Mouse (Mus musculus) MEL (cell line): ENCODE data around the gene Tcl1b3. TPM values are rescaled to one million over a fixed set of nuclear protein-coding genes. Genes with fewer than 3 reads are reported as not detected.

Source experiments
- DNase-seq: peaks from one replicate; pipeline ENCODE4 v3.0.0; 2011; ENCODE audit warnings: low read depth, low spot score
- H3K27ac ChIP-seq: 2 replicates; pipeline ENCODE4 v1.5.1; 2012; ENCODE audit warnings: low read depth, mild to moderate bottlenecking, control low read depth, low read length, moderate library complexity; ENCODE audit not compliant: control insufficient read depth
- H3K27me3 ChIP-seq, 2 experiments: fragments of 150-350 bp in 1 of 2; sonication (generic) in 1 of 2; 2 replicates each; pipeline ENCODE4 v1.6.1; 2012; ENCODE audit warnings: low read length in 2 of 2, mild to moderate bottlenecking in 2 of 2, improper control_type of control experiment in 1 of 2, moderate library complexity in 1 of 2; ENCODE audit not compliant: insufficient read depth in 2 of 2, control insufficient read depth in 1 of 2
- H3K36me3 ChIP-seq, 2 experiments: 2 replicates each; pipeline ENCODE4 v1.6.1; 2012 to 2014; ENCODE audit warnings: low read length in 2 of 2, improper control_type of control experiment in 1 of 2, inconsistent platforms in 1 of 2, mild to moderate bottlenecking in 1 of 2; ENCODE audit not compliant: insufficient read depth in 2 of 2, control insufficient read depth in 1 of 2
- H3K4me1 ChIP-seq, 2 experiments: fragments of 150-350 bp in 1 of 2; sonication (generic) in 1 of 2; 2 replicates each; pipeline ENCODE4 v1.6.1; 2012; ENCODE audit warnings: low read length in 2 of 2, improper control_type of control experiment in 1 of 2, mild to moderate bottlenecking in 1 of 2; ENCODE audit not compliant: insufficient read depth in 2 of 2, control insufficient read depth in 1 of 2
- H3K4me3 ChIP-seq, 2 experiments: fragments of 150-350 bp in 1 of 2; sonication (generic) in 1 of 2; 2 replicates each; pipeline ENCODE4 v1.5.1; 2012; ENCODE audit warnings: low read depth in 2 of 2, low read length in 2 of 2, mild to moderate bottlenecking in 2 of 2, moderate library complexity in 2 of 2, control low read depth in 1 of 2, improper control_type of control experiment in 1 of 2; ENCODE audit not compliant: control insufficient read depth in 1 of 2, insufficient read depth in 1 of 2
- H3K79me2 ChIP-seq: 2 replicates; pipeline ENCODE4 v1.6.1; 2012; ENCODE audit warnings: mild to moderate bottlenecking, low read length, moderate library complexity; ENCODE audit not compliant: control insufficient read depth, poor library complexity, insufficient read depth
- H3K9ac ChIP-seq: 2 replicates; pipeline ENCODE4 v1.6.1; 2012; ENCODE audit warnings: low read depth, mild to moderate bottlenecking, control low read depth, low read length, moderate library complexity; ENCODE audit not compliant: control insufficient read depth, poor library complexity, severe bottlenecking
- H3K9me3 ChIP-seq: fragments of 150-350 bp; sonication (generic); replicated peaks from 2 replicates; pipeline ENCODE4 v1.6.1; 2012; ENCODE audit warnings: mild to moderate bottlenecking, low read length, improper control_type of control experiment, moderate library complexity; ENCODE audit not compliant: insufficient read depth
- CHD1 ChIP-seq: IDR thresholded peaks from 2 replicates; pipeline ENCODE4 v1.6.1; 2012; ENCODE audit warnings: low read depth, mild to moderate bottlenecking, inconsistent platforms, low read length, improper control_type of control experiment
- CTCF ChIP-seq, 3 experiments: IDR thresholded peaks in 2 of 3; conservative IDR thresholded peaks in 1 of 3; 2 replicates each; pipeline ENCODE4 v1.5.1; 2011 to 2012; ENCODE audit warnings: low read length in 3 of 3, low read depth in 2 of 3, mild to moderate bottlenecking in 2 of 3, improper control_type of control experiment in 1 of 3, inconsistent platforms in 1 of 3, mixed read lengths in 1 of 3, moderate library complexity in 1 of 3; ENCODE audit not compliant: control insufficient read depth in 1 of 3, insufficient read depth in 1 of 3, poor library complexity in 1 of 3, severe bottlenecking in 1 of 3
- E2F4 ChIP-seq: IDR thresholded peaks from 2 replicates; pipeline ENCODE4 v1.6.1; 2011; ENCODE audit warnings: low read depth, low read length, improper control_type of control experiment, borderline replicate concordance
- GATA1 ChIP-seq: IDR thresholded peaks from 2 replicates; pipeline ENCODE4 v1.6.1; 2011; ENCODE audit warnings: low read depth, low read length, improper control_type of control experiment
- JUND ChIP-seq: IDR thresholded peaks from 2 replicates; pipeline ENCODE4 v1.6.1; 2011; ENCODE audit warnings: low read depth, mild to moderate bottlenecking, improper control_type of control experiment, low read length
- MAFK ChIP-seq: IDR thresholded peaks from 2 replicates; pipeline ENCODE4 v1.6.1; 2011; ENCODE audit warnings: low read depth, mild to moderate bottlenecking, low read length, improper control_type of control experiment, borderline replicate concordance
- MAZ ChIP-seq: IDR thresholded peaks from 2 replicates; pipeline ENCODE4 v1.6.1; 2012; ENCODE audit warnings: low read depth, mild to moderate bottlenecking, inconsistent platforms, low read length, improper control_type of control experiment
- MEF2A ChIP-seq: IDR thresholded peaks from 2 replicates; pipeline ENCODE4 v1.6.1; 2014; ENCODE audit warnings: low read depth, mild to moderate bottlenecking, inconsistent platforms, low read length, improper control_type of control experiment; ENCODE audit not compliant: poor library complexity, insufficient replicate concordance, severe bottlenecking; ENCODE audit errors: extremely low read depth
- MXI1 ChIP-seq: IDR thresholded peaks from 2 replicates; pipeline ENCODE4 v1.6.1; 2011; ENCODE audit warnings: mild to moderate bottlenecking, low read depth, low read length, improper control_type of control experiment
- NELFE ChIP-seq: IDR thresholded peaks from 2 replicates; pipeline ENCODE4 v1.6.1; 2011; ENCODE audit warnings: low read depth, low read length, improper control_type of control experiment
- POLR2A ChIP-seq, 2 experiments: IDR thresholded peaks; 2 replicates each; pipeline ENCODE4 v1.6.1; 2011 to 2012; ENCODE audit warnings: low read length in 2 of 2, mild to moderate bottlenecking in 2 of 2, control low read depth in 1 of 2, improper control_type of control experiment in 1 of 2, low read depth in 1 of 2, moderate library complexity in 1 of 2; ENCODE audit not compliant: control insufficient read depth in 1 of 2, insufficient read depth in 1 of 2, poor library complexity in 1 of 2
- POLR2AphosphoS2 ChIP-seq: IDR thresholded peaks from 2 replicates; pipeline ENCODE4 v1.6.1; 2011; ENCODE audit warnings: low read length, improper control_type of control experiment
- RAD21 ChIP-seq: IDR thresholded peaks from 2 replicates; pipeline ENCODE4 v1.6.1; 2011; ENCODE audit warnings: mild to moderate bottlenecking, low read depth, low read length, improper control_type of control experiment
- RCOR1 ChIP-seq: IDR thresholded peaks from 2 replicates; pipeline ENCODE4 v1.6.1; 2012; ENCODE audit warnings: low read depth, mild to moderate bottlenecking, inconsistent platforms, low read length, improper control_type of control experiment
- SIN3A ChIP-seq: IDR thresholded peaks from 2 replicates; pipeline ENCODE4 v1.6.1; 2012; ENCODE audit warnings: low read length, improper control_type of control experiment, inconsistent platforms
- TAL1 ChIP-seq: IDR thresholded peaks from 2 replicates; pipeline ENCODE4 v1.6.1; 2012; ENCODE audit warnings: mild to moderate bottlenecking, inconsistent platforms, low read length, moderate library complexity, mixed read lengths
- TBP ChIP-seq: IDR thresholded peaks from 2 replicates; pipeline ENCODE4 v1.8.0; 2011; ENCODE audit warnings: low read depth, low read length, improper control_type of control experiment
- ZKSCAN1 ChIP-seq: IDR thresholded peaks from 2 replicates; pipeline ENCODE4 v1.6.1; 2012; ENCODE audit warnings: low read depth, mild to moderate bottlenecking, inconsistent platforms, low read length, improper control_type of control experiment, moderate library complexity
- polyA plus RNA-seq, 2 experiments: library from polyadenylated mRNA; stranded (reverse) in 1 of 2; unstranded in 1 of 2; fragments of >175 nt in 1 of 2; fragments of >200 nt in 1 of 2; gene quantifications; 2 replicates each; pipeline versions ENCODE4 v1.2.1 to v1.2.4; 2012; ENCODE audit warnings: low replicate concordance in 2 of 2, low read depth in 1 of 2; ENCODE audit not compliant: insufficient read length in 2 of 2, insufficient read depth in 1 of 2, missing spikeins in 1 of 2
- total RNA-seq: library from RNA; depleted of rRNA; stranded (reverse); fragments of 300-350 nt; gene quantifications from 2 replicates; pipeline ENCODE4 v1.2.3, GENCODE M21; 2012

Tcl1b3 gene
- total and polyA plus RNA-seq, 3 experiments = not detected

DNA sequence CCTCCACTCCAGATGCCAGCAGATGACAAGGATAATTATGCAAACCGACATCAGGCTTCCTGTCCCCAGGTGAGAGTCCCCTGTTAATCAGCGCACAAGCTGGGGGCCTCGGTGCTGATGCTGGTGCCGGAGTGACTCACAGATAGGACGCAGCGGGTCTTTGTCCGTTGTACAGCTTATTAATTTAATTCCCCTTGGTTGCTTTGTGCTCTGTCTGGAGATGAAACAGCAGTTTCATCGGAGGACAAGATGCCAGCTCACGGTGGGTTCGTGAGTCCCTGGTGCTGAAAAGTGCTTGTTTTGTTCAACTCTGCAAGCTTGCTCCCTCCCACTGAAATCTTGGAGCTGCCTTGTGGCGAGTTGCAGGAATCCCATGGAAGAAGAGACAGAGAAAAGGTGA is 43.5 kb downstream of the Tcl1b3 start:
- Histone ChIP-seq H3K27ac (no peak overlapping the region), H3K79me2 (no peaks in the 10 kb centered on the region), H3K27me3 (no peaks in the 10 kb centered on the region), H3K36me3 (no peaks in the 10 kb centered on the region), H3K9ac (no peak overlapping the region), H3K4me1 (no peaks in the 10 kb centered on the region), H3K4me3 (no peak overlapping the region), H3K9me3 (no peaks in the 10 kb centered on the region)
- DNase-seq = no peak
- TF ChIP-seq TAL1 (no peak), MAFK (no peak), RCOR1 (no peak), MAZ (no peak), SIN3A (no peak), NELFE (no peak), GATA1 (no peak), RAD21 (no peak), E2F4 (no peak), MXI1 (no peak), POLR2A (IDR thresholded peaks at IDR 0.05; ENCODE audit: control insufficient read depth in 1 of 2, insufficient read depth in 1 of 2, low read depth in 1 of 2, low read length in 2 of 2, poor library complexity in 1 of 2) (no peak), MEF2A (no peak), ZKSCAN1 (no peak), CHD1 (no peak), TBP (no peak), CTCF (IDR thresholded peaks at IDR 0.05 in 2 of 3, conservative IDR thresholded peaks at IDR 0.05 in 1 of 3; ENCODE audit: control insufficient read depth in 1 of 3, insufficient read depth in 1 of 3, low read depth in 2 of 3, low read length in 3 of 3, poor library complexity in 1 of 3, severe bottlenecking in 1 of 3) (no peak)

DNA sequence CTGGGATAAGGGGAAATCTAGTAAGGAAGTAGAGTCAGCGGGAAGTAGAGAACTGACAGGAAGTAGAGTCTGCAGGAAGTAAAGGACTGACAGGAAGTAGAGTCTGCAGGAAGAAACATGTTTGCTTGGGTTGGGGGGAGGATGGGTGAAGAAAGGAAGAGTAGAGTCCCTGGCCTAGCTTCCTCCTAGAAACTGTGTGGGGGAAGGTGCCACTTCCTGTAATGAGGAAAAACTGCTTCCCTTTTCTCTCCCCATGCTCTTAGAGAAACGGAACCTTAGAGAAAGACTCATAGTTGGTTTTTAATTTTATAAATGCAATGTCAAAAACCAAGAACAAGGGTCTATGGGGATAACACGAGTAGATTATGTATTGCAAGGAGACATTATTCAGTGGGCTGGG is 44.2 kb downstream of the Tcl1b3 start:
- no peaks in the 10 kb centered on the region for H3K36me3 ChIP-seq
- H3K27me3 ChIP-seq = no peaks in the 10 kb centered on the region
- no peak overlapping the region for H3K9ac ChIP-seq
- H3K79me2 ChIP-seq = no peaks in the 10 kb centered on the region
- H3K27ac ChIP-seq = no peak overlapping the region
- TF ChIP-seq NELFE (no peak), SIN3A (no peak), MAFK (no peak), POLR2AphosphoS2 (no peak), CTCF (IDR thresholded peaks at IDR 0.05 in 2 of 3, conservative IDR thresholded peaks at IDR 0.05 in 1 of 3; ENCODE audit: control insufficient read depth in 1 of 3, insufficient read depth in 1 of 3, low read depth in 2 of 3, low read length in 3 of 3, poor library complexity in 1 of 3, severe bottlenecking in 1 of 3) (no peak), JUND (no peak)
- no peak overlapping the region for H3K4me3 ChIP-seq
- H3K9me3 ChIP-seq = no peaks in the 10 kb centered on the region
- no peak for DNase-seq
- H3K4me1 ChIP-seq = no peaks in the 10 kb centered on the region
